Mouse (Mus musculus) limb, embryonic 10.5 days (tissue): ENCODE measurements around the gene Mapk8ip3. TPM values are rescaled to one million over a fixed set of nuclear protein-coding genes. Genes with fewer than 3 reads are reported as not detected.

Experiments used
- DNase-seq: peaks from one replicate; pipeline ENCODE4 v3.0.0-alpha.2; 2017; ENCODE audit warnings: low spot score
- H3K27ac ChIP-seq: fragments of 300-500 bp; sonication (generic); 2 replicates; pipeline ENCODE4 v1.5.1; 2016; ENCODE audit warnings: mild to moderate bottlenecking
- H3K27me3 ChIP-seq: fragments of 300-500 bp; sonication (generic); 2 replicates; pipeline ENCODE4 v1.6.1; 2016; ENCODE audit warnings: low read depth, mild to moderate bottlenecking; ENCODE audit not compliant: poor library complexity, severe bottlenecking
- H3K36me3 ChIP-seq: fragments of 300-500 bp; sonication (generic); 2 replicates; pipeline ENCODE4 v1.6.1; 2016; ENCODE audit warnings: mild to moderate bottlenecking, moderate library complexity
- H3K4me1 ChIP-seq: fragments of 300-500 bp; sonication (generic); 2 replicates; pipeline ENCODE4 v1.6.1; 2016
- H3K4me3 ChIP-seq: fragments of 300-500 bp; sonication (generic); 2 replicates; pipeline ENCODE4 v1.5.1; 2016; ENCODE audit warnings: mild to moderate bottlenecking, moderate library complexity
- H3K9me3 ChIP-seq: fragments of 300-500 bp; sonication (generic); replicated peaks from 2 replicates; pipeline ENCODE4 v1.6.1; 2016; ENCODE audit warnings: mild to moderate bottlenecking
- WGBS: fragments of 180-500 bp; shearing (Covaris S2); methylation state at CpG from one replicate; pipeline ENCODE4 v1.1.7; 2016; 5-methylcytosine and 5-hydroxymethylcytosine counted together
- polyA plus RNA-seq: library from polyadenylated mRNA; unstranded; fragments of >200 nt; fragmentation: Nextera tagmentation; extraction: Ambion mirVana; gene quantifications from 2 replicates; pipeline ENCODE4 v1.2.1, GENCODE M21; 2016

Mapk8ip3 gene
- polyA plus RNA-seq, 1 experiment from 2014 or later, result 39.3 TPM

DNA sequence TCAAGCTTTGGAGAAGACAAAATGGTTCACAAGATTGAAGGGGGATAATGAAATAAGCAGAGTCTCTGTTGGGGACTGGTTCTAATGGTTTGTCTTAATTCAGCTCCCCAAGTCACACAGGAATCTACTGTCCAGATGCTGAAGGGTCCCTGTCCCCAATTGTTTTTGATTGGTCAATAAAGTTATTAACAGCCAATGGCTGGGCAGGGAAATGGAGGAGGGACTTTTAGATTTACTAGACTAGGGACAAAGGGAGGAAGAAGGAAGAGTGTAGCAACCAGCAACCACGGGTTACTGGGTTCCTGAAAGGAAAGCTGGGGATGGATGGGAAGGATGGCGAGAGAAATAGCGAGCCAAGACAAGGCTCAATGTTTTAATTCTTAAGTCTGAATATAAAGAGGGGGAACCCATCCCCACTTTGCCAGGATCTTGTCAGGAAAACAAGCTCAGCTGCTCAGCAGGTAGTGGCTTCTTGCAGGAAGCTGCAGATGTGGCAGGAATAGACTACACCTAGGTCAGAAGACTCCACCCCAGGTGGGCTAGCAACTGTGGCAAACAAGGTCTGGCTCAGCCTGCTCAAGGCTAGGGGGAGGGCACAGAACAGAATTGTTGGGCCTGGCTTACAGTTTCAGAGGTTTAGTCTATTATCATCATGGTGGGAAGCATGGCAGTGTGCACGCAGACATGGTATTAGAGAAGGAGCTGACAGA is 62.9 kb downstream of the Mapk8ip3 start:
- no peak for DNase-seq
- 52% methylated on average over 4 of the region's 4 CpGs for WGBS
- no peaks in the 10 kb centered on the region for H3K9me3 ChIP-seq

DNA sequence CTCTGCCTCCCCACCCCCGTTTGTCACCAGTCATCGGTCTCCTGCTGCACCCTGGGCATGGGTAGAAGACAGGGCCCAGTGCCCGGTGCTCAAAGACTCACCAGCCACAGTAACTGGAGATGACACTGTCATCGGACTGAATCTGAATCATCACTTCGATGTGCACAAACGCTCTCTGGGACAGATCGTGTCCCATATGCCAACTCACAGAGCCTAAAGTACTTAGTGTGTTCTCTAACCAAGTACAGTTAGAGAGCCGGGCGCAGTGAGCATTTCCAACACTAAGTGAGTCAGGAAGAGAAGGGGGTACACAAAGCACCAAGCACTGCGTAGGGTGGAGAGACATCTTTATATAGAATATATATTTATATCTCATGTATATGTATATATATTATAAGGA is 68.9 kb downstream of the Mapk8ip3 start:
- Histone ChIP-seq H3K36me3 (0 out of 2 replicates have a peak, but pooled peaks cover 7% of the 10 kb centered on the region), H3K27ac (no peak overlapping the region), H3K9me3 (no peaks in the 10 kb centered on the region), H3K4me3 (no peak overlapping the region), H3K4me1 (no peaks in the 10 kb centered on the region), H3K27me3 (no peaks in the 10 kb centered on the region)
- DNase-seq, result no peak
- 92% methylated on average over 10 of the region's 10 CpGs for WGBS

More for the DNA sequence above, 62.9 kb downstream of the Mapk8ip3 start:
- H3K27me3 ChIP-seq, result no peaks in the 10 kb centered on the region
- H3K36me3 ChIP-seq, result no peaks in the 10 kb centered on the region
- H3K27ac ChIP-seq, result no peak overlapping the region
- no peak overlapping the region for H3K4me3 ChIP-seq
- H3K4me1 ChIP-seq, result peaks cover 21% of the 10 kb centered on the region

DNA sequence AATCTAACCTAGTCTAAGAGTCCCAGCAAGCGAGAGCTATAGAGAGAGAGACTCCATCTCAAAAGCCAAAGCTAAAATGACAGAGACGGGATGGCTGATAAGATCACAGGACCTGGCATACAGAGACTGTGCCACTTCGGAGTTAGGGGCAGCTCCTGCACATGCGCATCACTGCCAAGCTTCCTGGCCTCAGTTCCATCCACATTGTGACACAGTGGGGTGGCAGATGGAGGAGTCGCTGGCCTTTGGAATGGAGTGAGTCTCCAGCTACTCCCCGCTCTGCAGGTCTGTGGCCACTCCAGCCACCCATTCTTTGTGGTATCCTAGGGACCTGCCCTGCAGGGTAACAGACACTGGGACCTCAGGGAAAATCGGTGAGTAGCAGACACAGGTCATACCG is 71.0 kb downstream of the Mapk8ip3 start, which contains the start of gene Igfals:
Gene Igfals (plus strand): TSS at position 222 of the 400 bp plus-strand sequence.
- Histone ChIP-seq H3K4me3 (no peak within 1 kb of the TSS), H3K9me3 (no peaks in the 10 kb centered on the region), H3K4me1 (no peaks in the 10 kb centered on the region), H3K27me3 (no peaks in the 10 kb centered on the region), H3K27ac (no peak within 1 kb of the TSS), H3K36me3 (peaks cover 21% of the 10 kb centered on the region)
- WGBS, result 88% methylated on average over 8 of the region's 8 CpGs
- no peak for DNase-seq

DNA sequence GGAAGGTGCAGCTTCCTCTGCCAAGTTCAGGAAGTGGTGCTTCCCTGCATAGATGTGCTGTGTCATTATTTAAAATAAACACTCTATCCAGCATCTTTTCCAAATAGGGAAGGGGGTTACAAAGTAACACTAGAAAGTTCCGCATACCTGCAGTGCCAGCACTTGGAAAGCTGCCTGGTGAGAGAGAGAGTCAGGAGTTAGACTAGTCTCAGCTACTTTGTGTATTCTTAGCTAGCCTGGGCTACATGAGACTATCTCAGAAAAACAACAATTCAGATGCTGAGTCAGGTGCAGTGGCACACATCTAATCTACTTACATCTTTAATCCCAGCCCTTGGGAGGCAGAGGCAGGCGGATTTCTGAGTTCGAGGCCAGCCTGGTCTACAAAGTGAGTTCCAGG is 75.0 kb downstream of the Mapk8ip3 start:
- no peak for DNase-seq
- Histone ChIP-seq H3K27me3 (no peaks in the 10 kb centered on the region), H3K27ac (no peak overlapping the region), H3K9me3 (no peaks in the 10 kb centered on the region), H3K4me1 (no peaks in the 10 kb centered on the region), H3K4me3 (no peak overlapping the region), H3K36me3 (peaks cover 28% of the 10 kb centered on the region)
- 98% methylated on average over 3 of the region's 3 CpGs for WGBS

DNA sequence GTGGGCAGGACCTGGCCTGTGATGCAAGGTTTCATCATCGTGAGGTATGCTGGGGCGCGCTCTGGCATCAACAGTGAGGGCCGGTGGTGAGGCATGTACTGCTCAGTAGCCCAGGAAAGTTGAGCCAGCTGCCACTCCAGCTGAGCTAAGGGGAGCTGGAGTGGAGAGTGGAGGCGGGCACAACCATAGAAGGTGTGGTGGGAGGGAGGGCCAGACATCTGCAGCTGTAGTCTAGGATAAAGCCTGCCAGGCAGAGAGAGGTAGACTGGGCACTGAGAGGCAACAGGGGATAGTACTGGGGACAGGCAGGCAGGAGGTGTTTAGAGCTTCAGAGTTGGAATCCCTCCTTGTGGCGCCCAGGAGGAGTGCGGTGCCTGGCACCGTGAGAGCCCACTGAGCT is 76.7 kb downstream of the Mapk8ip3 start:
- Histone ChIP-seq H3K36me3 (peaks cover 36% of the 10 kb centered on the region), H3K4me3 (no peak overlapping the region), H3K27me3 (no peaks in the 10 kb centered on the region), H3K4me1 (no peaks in the 10 kb centered on the region), H3K27ac (no peak overlapping the region), H3K9me3 (no peaks in the 10 kb centered on the region)
- 92% methylated on average over 8 of the region's 8 CpGs for WGBS
- no peak for DNase-seq

DNA sequence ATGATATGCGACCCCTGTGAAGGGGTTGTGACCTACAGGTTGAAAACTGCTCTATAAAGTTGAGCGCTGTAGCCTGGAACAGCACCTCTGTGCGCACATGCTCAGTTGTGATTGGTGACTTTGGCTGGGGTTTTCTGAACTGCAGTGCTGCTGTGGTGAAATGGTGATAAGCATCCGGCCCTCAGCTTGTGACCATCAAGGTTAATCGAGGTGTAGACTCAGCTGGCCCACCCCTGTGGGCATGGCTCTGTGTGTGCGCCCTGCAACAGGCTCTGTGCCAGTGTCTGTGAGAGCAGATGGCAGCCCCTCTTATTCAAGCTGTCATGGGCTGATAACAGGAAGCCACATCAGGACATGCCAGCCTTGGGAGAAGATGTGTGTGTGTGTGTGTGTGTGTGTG is 77.8 kb downstream of the Mapk8ip3 start:
- no peak for DNase-seq
- H3K9me3 ChIP-seq, result no peaks in the 10 kb centered on the region
- no peak overlapping the region for H3K27ac ChIP-seq
- no peaks in the 10 kb centered on the region for H3K27me3 ChIP-seq
- H3K4me3 ChIP-seq, result no peak overlapping the region
- WGBS, result 95% methylated on average over 6 of the region's 6 CpGs
- peaks cover 34% of the 10 kb centered on the region for H3K36me3 ChIP-seq
- H3K4me1 ChIP-seq, result no peaks in the 10 kb centered on the region

DNA sequence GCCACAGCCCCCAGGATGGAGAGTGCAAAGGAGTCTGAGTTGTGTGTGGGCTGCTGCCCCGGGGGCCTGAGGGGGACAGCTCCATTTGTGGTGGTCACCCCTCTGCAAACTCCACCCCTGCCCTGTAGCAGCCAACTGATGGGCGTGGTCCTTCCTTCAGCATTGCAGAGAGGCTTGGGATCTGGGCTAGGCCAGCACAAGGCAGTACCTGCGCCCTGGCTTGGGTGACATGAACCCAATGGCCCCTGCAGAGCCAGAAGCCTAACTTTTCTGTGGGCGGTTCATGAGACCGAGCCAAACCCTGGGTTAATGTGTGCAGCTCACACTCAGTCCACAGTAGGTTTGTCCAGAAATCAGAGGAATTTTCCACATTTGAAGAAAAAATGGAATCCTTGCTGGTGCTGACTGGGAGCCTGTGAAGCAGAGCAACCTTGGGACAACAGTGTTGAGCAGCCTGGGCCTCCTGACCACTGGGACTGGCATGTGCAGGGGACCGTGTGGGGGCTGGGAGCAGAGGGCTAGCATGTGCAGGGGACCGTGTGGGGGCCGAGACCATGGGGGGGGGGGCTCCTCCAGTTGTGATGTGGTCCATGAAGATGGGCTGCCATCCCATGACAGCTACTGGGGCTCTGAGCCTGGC is 78.8 kb downstream of the Mapk8ip3 start:
- WGBS, result 82% methylated on average over 8 of the region's 8 CpGs
- Histone ChIP-seq H3K9me3 (no peaks in the 10 kb centered on the region), H3K27ac (no peak overlapping the region), H3K4me3 (no peak overlapping the region), H3K4me1 (no peaks in the 10 kb centered on the region), H3K36me3 (peaks cover 37% of the 10 kb centered on the region), H3K27me3 (no peaks in the 10 kb centered on the region)
- no peak for DNase-seq

DNA sequence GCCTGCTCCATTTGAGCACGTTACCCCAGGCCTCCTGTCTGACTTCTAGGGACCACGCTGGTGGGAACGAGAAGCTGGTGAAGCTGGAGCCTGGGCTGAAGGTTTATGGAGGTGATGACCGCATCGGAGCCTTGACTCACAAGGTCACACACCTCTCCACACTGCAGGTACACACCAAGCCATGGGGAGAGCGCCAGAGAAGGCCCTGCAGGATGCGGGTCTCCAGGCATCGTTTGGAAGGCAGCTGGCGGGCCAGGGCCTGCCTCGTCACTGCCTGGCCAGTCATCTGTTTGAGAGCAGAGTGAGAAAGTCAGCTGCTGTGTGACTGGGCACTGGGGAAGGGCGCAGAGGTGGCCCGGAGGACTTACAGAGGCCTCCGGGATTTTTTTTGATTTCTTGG is 80.2 kb downstream of the Mapk8ip3 start:
- H3K36me3 ChIP-seq, result peaks cover 30% of the 10 kb centered on the region
- H3K9me3 ChIP-seq, result no peaks in the 10 kb centered on the region
- no peaks in the 10 kb centered on the region; the same call in 1 of the 2 replicates for H3K4me1 ChIP-seq
- 88% methylated on average over 13 of the region's 13 CpGs for WGBS
- peaks cover 4% of the 10 kb centered on the region for H3K27me3 ChIP-seq
- no peak for DNase-seq
- H3K27ac ChIP-seq, result no peak overlapping the region
- H3K4me3 ChIP-seq, result no peak overlapping the region

DNA sequence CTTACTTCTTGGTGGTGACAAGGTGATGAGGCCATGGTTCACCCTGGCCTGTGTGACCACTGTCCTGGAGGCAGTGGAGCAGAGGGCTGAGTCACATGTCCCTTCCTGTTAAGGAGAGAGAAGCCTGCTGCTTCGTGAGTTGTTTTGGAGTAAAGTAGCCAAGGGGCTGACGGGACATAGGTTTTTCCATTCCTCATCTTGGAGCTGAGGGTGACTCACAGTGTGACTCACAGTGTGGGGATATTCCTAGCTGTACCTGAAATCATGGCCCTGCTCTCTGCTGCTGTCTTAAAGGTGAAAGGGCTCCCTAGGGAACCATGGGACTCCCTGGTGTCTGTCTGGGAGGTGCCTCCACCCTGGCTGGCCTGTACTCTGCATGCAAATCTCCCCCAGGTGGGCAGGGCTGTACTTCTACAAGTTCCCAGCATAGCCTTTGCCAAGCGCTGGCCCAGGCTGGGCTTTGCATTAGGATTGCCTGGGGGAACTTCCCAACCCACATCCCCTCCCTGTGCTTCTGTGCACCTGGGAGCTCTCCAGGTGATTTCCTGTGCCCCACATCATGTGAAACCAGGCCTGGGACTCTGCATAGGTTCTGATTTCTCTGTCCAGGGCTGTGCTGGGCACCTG is 80.8 kb downstream of the Mapk8ip3 start:
- Histone ChIP-seq H3K4me1 (peaks cover 5% of the 10 kb centered on the region), H3K27ac (no peak overlapping the region), H3K36me3 (peaks cover 25% of the 10 kb centered on the region), H3K4me3 (no peak overlapping the region), H3K9me3 (no peaks in the 10 kb centered on the region), H3K27me3 (peaks cover 10% of the 10 kb centered on the region)
- 80% methylated on average over 3 of the region's 3 CpGs for WGBS
- DNase-seq, result no peak

DNA sequence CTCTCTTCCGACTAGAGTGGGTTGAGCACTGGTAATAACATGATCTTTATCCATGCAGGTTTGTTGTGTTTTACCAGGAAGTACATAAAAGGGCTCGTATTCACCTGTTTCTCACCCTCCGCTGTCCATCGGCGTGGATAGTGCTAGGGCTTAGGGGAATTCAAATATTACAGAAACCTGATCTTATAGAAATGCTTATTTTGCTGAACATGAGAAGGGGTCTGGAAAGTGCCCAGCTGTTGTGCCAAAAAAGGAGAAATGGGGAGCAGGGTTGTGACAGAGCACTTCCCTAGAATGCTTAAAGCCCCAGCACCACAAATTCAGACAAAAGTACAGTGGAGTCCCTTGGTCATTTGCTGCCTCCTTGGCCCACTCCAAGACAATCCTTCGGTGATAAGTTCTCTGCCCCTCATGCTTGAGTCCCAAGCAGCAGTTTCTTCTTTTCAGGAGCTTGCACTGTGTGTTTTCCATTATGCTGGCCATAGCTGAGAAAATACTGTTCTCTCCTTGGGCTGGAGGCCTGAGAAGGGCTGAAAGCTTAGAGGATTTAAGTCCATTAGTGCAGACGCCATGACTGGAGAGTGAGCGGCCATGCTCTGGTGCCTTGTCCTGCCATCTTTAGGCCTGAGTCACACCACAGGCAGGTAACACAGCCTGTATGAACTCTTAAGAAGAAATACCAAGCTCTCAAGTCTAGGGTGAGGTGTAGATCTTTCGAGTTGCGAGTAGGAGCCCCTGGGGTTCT is 85.2 kb downstream of the Mapk8ip3 start:
- Histone ChIP-seq H3K27ac (no peak overlapping the region), H3K27me3 (peaks cover 11% of the 10 kb centered on the region), H3K36me3 (peaks cover 14% of the 10 kb centered on the region), H3K9me3 (no peaks in the 10 kb centered on the region), H3K4me3 (peak overlapping the region; percentile 81), H3K4me1 (peaks cover 23% of the 10 kb centered on the region)
- WGBS, result 84% methylated on average over 10 of the region's 10 CpGs
- no peak for DNase-seq

DNA sequence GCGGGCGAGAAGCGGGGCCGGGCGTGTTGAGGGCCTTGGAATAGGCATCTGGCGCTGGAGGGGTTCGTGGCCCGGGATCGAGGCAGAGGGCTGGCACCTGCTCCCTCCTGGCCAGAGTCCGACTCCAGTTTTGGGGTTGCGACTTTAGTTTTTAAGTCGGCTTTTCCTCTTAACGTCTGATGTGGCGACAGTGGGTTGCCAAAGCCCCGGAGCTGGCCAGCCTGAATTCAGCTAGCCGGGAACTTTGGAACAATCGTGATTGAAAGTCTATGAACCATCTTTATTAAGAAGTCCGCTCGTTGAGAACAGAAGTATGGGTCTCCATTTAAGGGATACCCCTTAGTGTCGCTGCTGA is 86.0 kb downstream of the Mapk8ip3 start:
- Histone ChIP-seq H3K4me1 (peaks cover 23% of the 10 kb centered on the region), H3K27ac (peak overlapping the region; percentile 93), H3K27me3 (peaks cover 11% of the 10 kb centered on the region), H3K9me3 (no peaks in the 10 kb centered on the region), H3K4me3 (peak overlapping the region; percentile 81), H3K36me3 (0 out of 2 replicates have a peak, but pooled peaks cover 8% of the 10 kb centered on the region)
- DNase-seq, result no peak
- 1% methylated on average over 20 of the region's 20 CpGs for WGBS

DNA sequence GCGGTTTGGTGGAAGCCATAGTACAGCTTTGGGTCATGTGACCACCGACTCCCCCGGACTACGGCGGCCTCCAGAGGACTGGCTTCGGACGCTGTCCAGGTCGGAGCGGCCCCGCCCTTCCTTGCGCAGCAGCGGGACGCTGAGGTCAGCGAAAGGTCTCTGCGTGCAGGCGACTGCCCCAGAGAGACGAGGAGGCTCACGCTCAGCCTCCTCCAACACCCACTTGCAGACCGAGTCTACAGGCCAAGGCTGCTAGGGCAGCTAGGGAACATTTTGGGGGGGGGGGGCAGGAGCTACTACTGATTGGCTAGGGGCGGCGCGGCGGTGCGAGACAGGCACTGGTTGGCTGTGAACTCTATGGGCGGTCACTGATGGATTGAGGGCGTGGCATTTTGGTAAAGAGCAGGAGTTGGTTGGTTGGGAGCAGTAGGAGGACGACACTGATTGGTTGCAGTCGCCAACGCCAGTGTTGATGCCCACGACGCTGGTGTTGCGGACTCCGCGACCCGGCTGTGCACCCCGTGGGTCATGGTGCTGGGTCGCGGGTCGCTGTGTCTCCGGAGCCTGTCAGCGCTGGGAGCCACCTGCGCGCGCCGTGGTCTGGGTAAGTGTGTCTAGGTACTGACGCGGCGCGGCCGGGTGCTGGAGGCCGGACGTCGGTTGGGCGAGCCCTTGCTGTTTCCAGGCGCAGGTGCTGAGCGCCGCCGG is 86.6 kb downstream of the Mapk8ip3 start, which contains the start of gene Fahd1:
Gene Fahd1 (minus strand): TSS at position 300 of the 708 bp plus-strand sequence.
- 0 out of 2 replicates have a peak, but pooled peaks cover 8% of the 10 kb centered on the region for H3K36me3 ChIP-seq
- DNase-seq, result peak; percentile 95
- peaks cover 11% of the 10 kb centered on the region for H3K27me3 ChIP-seq
- H3K4me3 ChIP-seq, result peak within 1 kb of the TSS; percentile 81
- peaks cover 23% of the 10 kb centered on the region for H3K4me1 ChIP-seq
- WGBS, result 0% methylated on average over 58 of the region's 58 CpGs
- H3K27ac ChIP-seq, result peak within 1 kb of the TSS; percentile 93
- no peaks in the 10 kb centered on the region for H3K9me3 ChIP-seq
